Mouse (Mus musculus): ENCODE results near the gene Dixdc1.
"Not testable (repeated sequence)": the region's sequence is repeated elsewhere in the genome, so short reads cannot be mapped to it uniquely, and the experiment has no call there.

Dixdc1 gene

GRCm38 (mm10) chr9:50658391-50658790, 80.9 kb downstream of the Dixdc1 start:
- DNase-seq (ENCODE audit: low read depth, low spot score) = no peak

GRCm38 (mm10) chr9:50650503-50650902, 88.8 kb downstream of the Dixdc1 start:
- no peak for DNase-seq (ENCODE audit: low read depth, low spot score)

- DNase-seq (ENCODE audit: low read depth, low spot score) = no peak
Measured at GRCm38 (mm10) chr9:50646826-50647370, 92.4 kb downstream of the Dixdc1 start.

- no peak for DNase-seq (ENCODE audit: low read depth, low spot score)
Measured at GRCm38 (mm10) chr9:50634270-50634669, 105.0 kb downstream of the Dixdc1 start.

- DNase-seq (ENCODE audit: low read depth, low spot score) = peak; percentile 18
Measured at GRCm38 (mm10) chr9:50633059-50633458, 106.3 kb downstream of the Dixdc1 start.

- no peak for DNase-seq (ENCODE audit: low read depth, low spot score)
Measured at GRCm38 (mm10) chr9:50632016-50632688, 107.2 kb downstream of the Dixdc1 start.

- not testable (repeated sequence) for DNase-seq (ENCODE audit: low read depth, low spot score)
Measured at GRCm38 (mm10) chr9:50630903-50631302, 108.4 kb downstream of the Dixdc1 start.

- DNase-seq (ENCODE audit: low read depth, low spot score) = no peak
Measured at GRCm38 (mm10) chr9:50617794-50618330, 121.5 kb downstream of the Dixdc1 start.

GRCm38 (mm10) chr9:50616766-50617603, 122.3 kb downstream of the Dixdc1 start, which contains the start of the genes Pih1d2 and Nkapd1:
Gene Pih1d2, plus strand, starts transcription at chr9:50617321.
Gene Nkapd1, minus strand, starts transcription at chr9:50617464.
- DNase-seq (ENCODE audit: low read depth, low spot score) = peak; percentile 96

- DNase-seq (ENCODE audit: low read depth, low spot score) = no peak
Measured at GRCm38 (mm10) chr9:50616161-50616560, 123.2 kb downstream of the Dixdc1 start.
